Comparison of ENCODE assay signal across 8 mouse cellular contexts in genomic region chr3:138643951-138644285, GRCm38 (mm10).
DNase-seq lines count a peak whose midpoint lies in the region; ATAC-seq and TF ChIP-seq lines count a peak whose summit lies in the region.

No protein-coding gene starts in this region.

- no peak overlapping the region for H3K27ac ChIP-seq in testis, adult 2 months (ENCODE audit: control insufficient read depth, insufficient read depth, low read depth, low read length)
- H3K27ac ChIP-seq in liver, embryonic 15.5 days (replicated peaks): no peak overlapping the region

- TF ChIP-seq POLR2A in testis, adult 2 months (IDR thresholded peaks at IDR 0.05; ENCODE audit: control insufficient read depth, low read depth, low read length): no peak

- no peak for ATAC-seq in liver, embryonic 15.5 days (ENCODE audit: insufficient read depth)

- H3K27me3 ChIP-seq in testis, adult 2 months (ENCODE audit: control insufficient read depth, insufficient read depth, low read length): no peaks in the 10 kb centered on the region
- H3K27me3 ChIP-seq in liver, embryonic 15.5 days: peaks cover 4% of the 10 kb centered on the region; the same call in 1 of the 2 replicates

- H3K9me3 ChIP-seq in liver, embryonic 15.5 days (replicated peaks): no peaks in the 10 kb centered on the region

- no peak for TF ChIP-seq CTCF in testis, adult 2 months (IDR thresholded peaks at IDR 0.05; ENCODE audit: control insufficient read depth, insufficient read depth, insufficient replicate concordance, low read depth, low read length)

- 43% methylated on average over 15 of the region's 15 CpGs for WGBS in liver, embryonic 15.5 days (ENCODE audit: insufficient replicate concordance)

- DNase-seq in embryo, embryonic 10 days (ENCODE audit: low spot score): peak; percentile 11
- DNase-seq in embryo, embryonic 11 days: no peak
- DNase-seq in testis, postnatal 10 days (ENCODE audit: low spot score): no peak
- DNase-seq in right cerebral cortex, postnatal 4 days: no peak
- no peak for DNase-seq in T-cell, adult 2 months (ENCODE audit: low spot score)
- DNase-seq in cerebellum, postnatal 4 days (ENCODE audit: low spot score in 2 of 2): no peak

- H3K4me2 ChIP-seq in liver, embryonic 15.5 days: peak overlapping the region; percentile 62

- H3K4me3 ChIP-seq in testis, adult 2 months (ENCODE audit: control insufficient read depth, low read depth, low read length): peak overlapping the region; percentile 7
- H3K4me3 ChIP-seq in liver, embryonic 15.5 days (replicated peaks): peak overlapping the region; percentile 20

- H3K4me1 ChIP-seq in testis, adult 2 months (ENCODE audit: control insufficient read depth, insufficient read depth, low read length): peaks cover 5% of the 10 kb centered on the region
- peaks cover 10% of the 10 kb centered on the region for H3K4me1 ChIP-seq in liver, embryonic 15.5 days (replicated peaks)

- no peak overlapping the region for H3K9ac ChIP-seq in liver, embryonic 15.5 days

- no peaks in the 10 kb centered on the region for H3K36me3 ChIP-seq in testis, adult 2 months (ENCODE audit: control insufficient read depth, insufficient read depth, low read length)
- H3K36me3 ChIP-seq in liver, embryonic 15.5 days (replicated peaks): no peaks in the 10 kb centered on the region
